Mouse (Mus musculus): Measurements from ENCODE around the gene Astn1. TPM values are rescaled to one million over a fixed set of nuclear protein-coding genes. Genes with fewer than 3 reads are reported as not detected.

The Astn1 gene
- polyA plus RNA-seq, 1 experiment from 2014 or later, result 0.33 TPM

DNA sequence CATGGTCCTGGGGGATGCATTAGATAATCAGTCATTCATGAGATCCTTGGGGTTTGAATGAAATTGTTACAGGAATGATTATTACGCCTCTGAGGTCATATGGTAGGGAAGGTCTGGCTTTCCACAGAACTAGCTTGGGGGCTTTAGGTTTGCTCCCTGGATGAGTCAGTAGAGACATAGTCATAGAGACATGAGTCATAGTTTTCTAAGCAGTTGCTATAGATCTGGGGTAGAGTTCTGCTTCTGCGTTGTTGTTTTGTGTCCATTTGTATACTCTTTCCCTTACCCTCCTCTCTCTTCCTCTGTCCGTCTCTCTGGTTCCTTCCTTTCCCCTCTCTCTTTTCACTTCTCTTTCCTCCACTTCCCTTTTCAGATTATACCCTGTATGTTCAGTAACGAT, 243.5 kb downstream of the Astn1 start:
- 85% methylated on average over 4 of the region's 4 CpGs for WGBS
- ATAC-seq (ENCODE audit: low read depth), result no peak

DNA sequence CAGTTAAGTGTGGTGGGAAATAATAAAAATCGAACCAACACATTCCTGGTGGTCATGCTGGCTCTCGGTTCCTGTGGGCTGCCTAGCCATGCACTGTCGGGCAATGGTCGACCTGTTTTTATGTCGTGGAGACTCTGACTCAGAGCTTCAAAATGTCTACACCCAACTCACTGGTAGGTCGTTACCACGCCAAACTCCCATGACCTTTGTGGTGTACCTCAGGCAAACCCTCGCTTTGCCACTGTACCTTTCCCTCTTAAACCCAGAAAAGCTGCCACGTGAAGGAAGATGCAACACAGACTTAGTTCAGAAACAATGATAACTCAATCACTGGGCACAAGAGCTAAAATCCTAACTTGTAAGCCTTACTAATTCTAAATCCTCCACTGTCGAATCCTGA, 244.3 kb downstream of the Astn1 start:
- ATAC-seq (ENCODE audit: low read depth), result no peak
- Histone ChIP-seq H3K4me3 (ENCODE audit: low read length) (no peak overlapping the region), H3K4me1 (replicated peaks; ENCODE audit: control insufficient read depth, insufficient read depth, low read length) (no peaks in the 10 kb centered on the region), H3K9ac (ENCODE audit: low read length) (no peak overlapping the region), H3K36me3 (ENCODE audit: control insufficient read depth, insufficient read depth, low read length) (no peaks in the 10 kb centered on the region), H3K4me2 (ENCODE audit: low read depth, low read length) (no peak overlapping the region), H3K27ac (ENCODE audit: low read length) (no peak overlapping the region), H3K27me3 (ENCODE audit: control insufficient read depth, insufficient read depth, low read depth, low read length) (no peaks in the 10 kb centered on the region), H3K9me3 (ENCODE audit: control insufficient read depth, low read length) (no peaks in the 10 kb centered on the region)
- WGBS, result 83% methylated on average over 10 of the region's 10 CpGs

More for the DNA sequence above, 243.5 kb downstream of the Astn1 start:
- no peaks in the 10 kb centered on the region for H3K4me1 ChIP-seq (replicated peaks; ENCODE audit: control insufficient read depth, insufficient read depth, low read length)
- H3K36me3 ChIP-seq (ENCODE audit: control insufficient read depth, insufficient read depth, low read length), result no peaks in the 10 kb centered on the region
- H3K27ac ChIP-seq (ENCODE audit: low read length), result no peak overlapping the region
- H3K4me2 ChIP-seq (ENCODE audit: low read depth, low read length), result no peak overlapping the region
- H3K4me3 ChIP-seq (ENCODE audit: low read length), result no peak overlapping the region
- no peak overlapping the region for H3K9ac ChIP-seq (ENCODE audit: low read length)
- no peaks in the 10 kb centered on the region for H3K9me3 ChIP-seq (ENCODE audit: control insufficient read depth, low read length)
- H3K27me3 ChIP-seq (ENCODE audit: control insufficient read depth, insufficient read depth, low read depth, low read length), result no peaks in the 10 kb centered on the region

DNA sequence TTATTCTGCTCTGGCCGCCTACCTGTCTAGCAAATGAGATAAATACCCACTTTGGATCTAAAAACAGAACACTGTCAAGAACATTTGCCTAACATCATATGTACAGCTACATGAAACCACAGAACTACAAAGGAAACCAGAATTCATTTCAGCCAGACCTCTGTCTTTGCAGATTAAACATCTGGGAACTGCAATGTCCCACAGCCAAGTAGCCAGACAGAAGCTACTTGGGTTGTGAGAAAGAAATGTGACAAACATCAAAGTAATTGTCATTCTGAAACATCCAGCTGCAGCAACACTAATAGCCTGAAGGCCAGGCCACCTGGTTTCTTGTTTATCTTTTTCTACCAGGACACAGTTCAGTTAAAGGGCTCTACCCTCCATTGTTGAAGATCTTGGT, 245.1 kb downstream of the Astn1 start:
- H3K9ac ChIP-seq (ENCODE audit: low read length), result no peak overlapping the region
- no peak for ATAC-seq (ENCODE audit: low read depth)
- WGBS, result 48% methylated on average over 1 of the region's 1 CpGs

DNA sequence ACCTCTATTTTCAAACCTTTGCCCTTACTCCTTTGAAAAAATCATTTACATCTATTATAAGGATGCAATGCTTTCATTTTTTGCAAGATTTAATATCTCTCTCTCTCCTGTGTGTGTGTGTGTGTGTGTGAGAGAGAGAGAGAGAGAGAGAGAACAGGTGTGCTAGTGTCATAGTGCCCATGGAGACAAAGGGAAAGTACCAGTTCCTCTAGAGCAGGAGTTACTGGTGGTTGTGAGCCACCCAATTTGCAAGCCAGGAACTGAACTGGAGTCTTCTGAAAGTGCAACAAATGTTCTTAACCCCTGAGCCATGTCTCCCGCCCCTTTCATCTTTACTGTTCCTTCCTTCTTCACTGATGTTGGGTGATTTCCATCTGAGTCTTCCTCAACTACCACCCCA, 253.1 kb downstream of the Astn1 start:
- H3K4me1 ChIP-seq (replicated peaks; ENCODE audit: control insufficient read depth, insufficient read depth, low read length), result no peaks in the 10 kb centered on the region
- H3K9me3 ChIP-seq (ENCODE audit: control insufficient read depth, low read length), result no peaks in the 10 kb centered on the region
- H3K4me3 ChIP-seq (ENCODE audit: low read length), result no peak overlapping the region
- H3K27me3 ChIP-seq (ENCODE audit: control insufficient read depth, insufficient read depth, low read depth, low read length), result no peaks in the 10 kb centered on the region
- 65% methylated on average over 1 of the region's 1 CpGs for WGBS
- H3K27ac ChIP-seq (ENCODE audit: low read length), result no peak overlapping the region
- no peak for ATAC-seq (ENCODE audit: low read depth)
- no peak overlapping the region for H3K4me2 ChIP-seq (ENCODE audit: low read depth, low read length)
- no peaks in the 10 kb centered on the region for H3K36me3 ChIP-seq (ENCODE audit: control insufficient read depth, insufficient read depth, low read length)
- no peak overlapping the region for H3K9ac ChIP-seq (ENCODE audit: low read length)

More for the DNA sequence above, 245.1 kb downstream of the Astn1 start:
- Histone ChIP-seq H3K27me3 (ENCODE audit: control insufficient read depth, insufficient read depth, low read depth, low read length) (no peaks in the 10 kb centered on the region), H3K9me3 (ENCODE audit: control insufficient read depth, low read length) (no peaks in the 10 kb centered on the region), H3K4me1 (replicated peaks; ENCODE audit: control insufficient read depth, insufficient read depth, low read length) (no peaks in the 10 kb centered on the region), H3K4me3 (ENCODE audit: low read length) (no peak overlapping the region), H3K36me3 (ENCODE audit: control insufficient read depth, insufficient read depth, low read length) (no peaks in the 10 kb centered on the region), H3K27ac (ENCODE audit: low read length) (no peak overlapping the region), H3K4me2 (ENCODE audit: low read depth, low read length) (no peak overlapping the region)

DNA sequence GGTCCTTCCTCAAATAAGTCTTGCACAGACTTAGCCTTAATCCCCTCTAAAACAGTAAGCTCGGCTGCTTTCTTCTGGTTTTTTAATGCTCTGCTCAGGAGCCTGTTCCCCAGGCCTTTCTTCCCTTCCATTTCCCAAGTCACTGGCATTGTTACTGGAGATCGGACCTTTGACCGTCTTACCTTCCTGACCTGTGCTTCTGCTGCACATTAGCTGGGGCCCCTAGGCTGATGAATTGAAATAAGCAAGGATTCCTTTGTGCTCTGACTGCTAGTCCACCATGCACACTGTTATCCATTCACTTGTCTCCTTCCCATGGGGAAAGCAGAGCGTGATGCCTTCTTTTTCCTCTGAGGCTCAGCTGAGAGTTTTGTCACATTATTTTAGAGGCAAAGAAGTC, 255.9 kb downstream of the Astn1 start:
- Histone ChIP-seq H3K4me3 (ENCODE audit: low read length) (no peak overlapping the region), H3K9me3 (ENCODE audit: control insufficient read depth, low read length) (no peaks in the 10 kb centered on the region), H3K36me3 (ENCODE audit: control insufficient read depth, insufficient read depth, low read length) (no peaks in the 10 kb centered on the region), H3K27ac (ENCODE audit: low read length) (no peak overlapping the region), H3K27me3 (ENCODE audit: control insufficient read depth, insufficient read depth, low read depth, low read length) (no peaks in the 10 kb centered on the region), H3K4me1 (replicated peaks; ENCODE audit: control insufficient read depth, insufficient read depth, low read length) (no peaks in the 10 kb centered on the region), H3K4me2 (ENCODE audit: low read depth, low read length) (no peak overlapping the region), H3K9ac (ENCODE audit: low read length) (no peak overlapping the region)
- 78% methylated on average over 4 of the region's 4 CpGs for WGBS
- ATAC-seq (ENCODE audit: low read depth), result no peak

DNA sequence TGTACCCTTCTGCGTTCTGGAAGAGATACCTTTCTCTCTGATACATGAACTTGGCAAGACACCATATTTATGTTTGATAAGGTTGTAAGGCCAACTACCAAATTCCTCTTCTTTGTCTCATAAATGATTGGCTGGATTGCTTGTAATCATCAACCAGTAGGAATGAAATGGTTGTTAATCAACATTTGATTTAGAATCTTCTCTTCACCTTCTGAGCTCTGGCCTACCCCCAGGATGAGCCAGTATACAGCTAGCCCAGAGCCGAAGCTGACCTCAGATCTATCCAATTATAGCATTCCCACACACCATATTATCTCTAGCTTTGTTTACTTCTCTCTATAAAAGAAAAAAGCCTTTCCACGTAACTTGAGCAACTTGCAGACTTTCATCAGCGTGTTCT, 270.9 kb downstream of the Astn1 start:
- ATAC-seq (ENCODE audit: low read depth), result no peak
- Histone ChIP-seq H3K36me3 (ENCODE audit: control insufficient read depth, insufficient read depth, low read length) (no peaks in the 10 kb centered on the region), H3K27me3 (ENCODE audit: control insufficient read depth, insufficient read depth, low read depth, low read length) (no peaks in the 10 kb centered on the region), H3K9ac (ENCODE audit: low read length) (no peak overlapping the region), H3K27ac (ENCODE audit: low read length) (no peak overlapping the region), H3K4me3 (ENCODE audit: low read length) (no peak overlapping the region), H3K4me2 (ENCODE audit: low read depth, low read length) (no peak overlapping the region), H3K4me1 (replicated peaks; ENCODE audit: control insufficient read depth, insufficient read depth, low read length) (no peaks in the 10 kb centered on the region), H3K9me3 (ENCODE audit: control insufficient read depth, low read length) (no peaks in the 10 kb centered on the region)
- 46% methylated on average over 4 of the region's 4 CpGs for WGBS

DNA sequence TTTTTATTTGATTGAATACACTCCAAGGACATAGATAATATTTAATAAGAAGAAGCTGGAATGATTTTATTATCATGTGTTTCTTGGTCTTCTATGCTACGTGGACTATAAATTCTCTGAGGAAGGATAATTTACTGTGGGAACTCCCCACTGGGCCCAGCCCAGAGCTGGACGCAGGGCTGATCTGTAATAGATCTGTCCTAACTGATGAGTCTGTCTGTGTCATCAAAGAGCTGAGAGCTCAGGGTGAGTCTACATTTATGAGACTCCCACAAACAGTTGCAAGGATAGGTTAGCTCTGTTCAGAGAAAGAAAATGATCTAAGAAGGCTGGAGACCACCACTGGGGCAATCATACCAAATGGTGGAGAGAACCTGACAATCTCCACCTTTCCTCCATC, 271.4 kb downstream of the Astn1 start:
- Histone ChIP-seq H3K27me3 (ENCODE audit: control insufficient read depth, insufficient read depth, low read depth, low read length) (no peaks in the 10 kb centered on the region), H3K36me3 (ENCODE audit: control insufficient read depth, insufficient read depth, low read length) (no peaks in the 10 kb centered on the region), H3K4me2 (ENCODE audit: low read depth, low read length) (no peak overlapping the region), H3K4me3 (ENCODE audit: low read length) (no peak overlapping the region), H3K4me1 (replicated peaks; ENCODE audit: control insufficient read depth, insufficient read depth, low read length) (no peaks in the 10 kb centered on the region), H3K27ac (ENCODE audit: low read length) (no peak overlapping the region), H3K9ac (ENCODE audit: low read length) (no peak overlapping the region), H3K9me3 (ENCODE audit: control insufficient read depth, low read length) (no peaks in the 10 kb centered on the region)
- ATAC-seq (ENCODE audit: low read depth), result no peak
- WGBS, result 78% methylated on average over 2 of the region's 2 CpGs

DNA sequence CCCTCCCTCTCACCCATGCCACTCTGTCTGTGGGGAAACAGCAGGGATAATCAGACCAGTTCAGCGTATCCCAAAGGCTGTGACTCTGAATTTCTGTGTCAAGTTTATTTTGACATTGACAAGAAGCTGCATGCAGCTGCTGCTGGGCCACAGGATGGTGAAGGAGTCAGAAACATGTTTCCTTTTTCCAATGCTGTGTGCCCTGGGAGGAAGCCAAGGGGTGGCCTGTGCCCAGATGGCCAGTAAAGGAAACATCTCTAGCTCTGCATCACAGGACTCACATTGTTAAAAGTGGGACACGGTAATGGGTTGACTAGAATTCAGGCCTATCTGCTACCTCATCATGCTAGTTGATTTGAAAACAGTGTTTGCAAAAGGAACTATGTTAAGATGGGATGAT, 279.2 kb downstream of the Astn1 start:
- Histone ChIP-seq H3K4me3 (ENCODE audit: low read length) (no peak overlapping the region), H3K27me3 (ENCODE audit: control insufficient read depth, insufficient read depth, low read depth, low read length) (no peaks in the 10 kb centered on the region), H3K4me2 (ENCODE audit: low read depth, low read length) (no peak overlapping the region), H3K4me1 (replicated peaks; ENCODE audit: control insufficient read depth, insufficient read depth, low read length) (no peaks in the 10 kb centered on the region), H3K36me3 (ENCODE audit: control insufficient read depth, insufficient read depth, low read length) (no peaks in the 10 kb centered on the region), H3K27ac (ENCODE audit: low read length) (no peak overlapping the region), H3K9ac (ENCODE audit: low read length) (no peak overlapping the region), H3K9me3 (ENCODE audit: control insufficient read depth, low read length) (no peaks in the 10 kb centered on the region)
- no peak for ATAC-seq (ENCODE audit: low read depth)
- WGBS, result 66% methylated on average over 2 of the region's 2 CpGs

DNA sequence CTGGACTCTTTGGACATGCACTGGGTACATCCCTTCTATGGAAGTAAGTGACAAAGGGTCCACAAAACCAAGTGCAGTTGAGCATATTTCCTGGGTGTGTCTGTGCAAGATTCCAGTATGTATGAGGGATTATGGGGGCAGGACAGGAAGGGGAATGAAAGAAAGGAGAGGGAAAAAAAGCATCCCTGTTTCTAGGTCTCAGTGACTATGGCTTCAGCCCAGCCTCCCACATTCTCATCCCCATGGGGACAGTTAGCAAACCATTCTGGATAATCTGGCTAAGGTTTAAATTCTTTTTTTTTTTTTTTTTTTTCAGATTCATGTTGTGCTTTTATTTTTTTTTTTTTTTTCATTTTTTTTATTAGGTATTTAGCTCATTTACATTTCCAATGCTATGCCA, 280.2 kb downstream of the Astn1 start:
- Histone ChIP-seq H3K4me3 (ENCODE audit: low read length) (no peak overlapping the region), H3K36me3 (ENCODE audit: control insufficient read depth, insufficient read depth, low read length) (no peaks in the 10 kb centered on the region), H3K27me3 (ENCODE audit: control insufficient read depth, insufficient read depth, low read depth, low read length) (no peaks in the 10 kb centered on the region), H3K4me2 (ENCODE audit: low read depth, low read length) (no peak overlapping the region), H3K9ac (ENCODE audit: low read length) (no peak overlapping the region), H3K27ac (ENCODE audit: low read length) (no peak overlapping the region), H3K4me1 (replicated peaks; ENCODE audit: control insufficient read depth, insufficient read depth, low read length) (no peaks in the 10 kb centered on the region), H3K9me3 (ENCODE audit: control insufficient read depth, low read length) (no peaks in the 10 kb centered on the region)
- no peak for ATAC-seq (ENCODE audit: low read depth)

DNA sequence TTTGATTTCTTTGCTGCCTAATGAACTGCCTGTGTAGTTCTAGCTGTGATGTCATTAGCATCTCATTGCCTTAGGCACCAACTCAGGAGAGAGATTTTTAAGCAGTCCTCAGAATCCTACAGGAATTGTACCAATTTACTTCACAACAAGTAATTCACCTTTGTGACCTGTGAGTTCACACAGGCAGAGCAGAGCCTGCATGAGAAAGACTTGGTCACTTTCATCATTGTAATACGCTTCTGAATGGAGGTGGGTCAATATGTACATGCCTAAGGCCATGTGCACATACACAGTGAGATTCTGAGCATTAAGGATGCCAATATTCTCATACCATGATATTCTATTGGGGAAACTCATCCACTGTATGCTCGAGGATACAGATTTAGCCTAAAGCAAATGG, 290.7 kb downstream of the Astn1 start:
- H3K9me3 ChIP-seq (ENCODE audit: control insufficient read depth, low read length), result no peaks in the 10 kb centered on the region
- ATAC-seq (ENCODE audit: low read depth), result no peak

More for the DNA sequence above, 290.7 kb downstream of the Astn1 start:
- Histone ChIP-seq H3K27me3 (ENCODE audit: control insufficient read depth, insufficient read depth, low read depth, low read length) (no peaks in the 10 kb centered on the region), H3K27ac (ENCODE audit: low read length) (no peak overlapping the region), H3K36me3 (ENCODE audit: control insufficient read depth, insufficient read depth, low read length) (no peaks in the 10 kb centered on the region), H3K9ac (ENCODE audit: low read length) (no peak overlapping the region), H3K4me1 (replicated peaks; ENCODE audit: control insufficient read depth, insufficient read depth, low read length) (no peaks in the 10 kb centered on the region), H3K4me2 (ENCODE audit: low read depth, low read length) (no peak overlapping the region), H3K4me3 (ENCODE audit: low read length) (no peak overlapping the region)
- WGBS, result 78% methylated on average over 2 of the region's 2 CpGs
